Mouse (Mus musculus) forebrain, postnatal 0 days (tissue): ENCODE measurements around the gene Adarb2. TPM values are rescaled to one million over a fixed set of nuclear protein-coding genes. Genes with fewer than 3 reads are reported as not detected.
A peak's percentile ranks its signal among the peaks of the same experiment; 100 is the strongest.

Source experiments
- ATAC-seq: fragments of 200-750 bp; cut with Nextera tagmentation; 2 replicates; pipeline ENCODE4 v1.8.0; 2017; ENCODE audit warnings: mild to moderate bottlenecking, moderate library complexity
- DNase-seq: peaks from one replicate; pipeline ENCODE4 v3.0.0-alpha.2; 2015
- H3K27ac ChIP-seq: fragments of 300-500 bp; sonication (generic); 2 replicates; pipeline ENCODE4 v1.5.1; 2014; ENCODE audit warnings: low read depth, mild to moderate bottlenecking, antibody characterized with exemption, low read length, moderate library complexity, mixed read lengths
- H3K27me3 ChIP-seq: fragments of 300-500 bp; sonication (generic); 2 replicates; pipeline ENCODE4 v1.6.1; 2014; ENCODE audit warnings: mild to moderate bottlenecking, low read length, mixed read lengths; ENCODE audit not compliant: insufficient read depth
- H3K36me3 ChIP-seq: fragments of 300-500 bp; sonication (generic); 2 replicates; pipeline ENCODE4 v1.6.1; 2014; ENCODE audit warnings: mild to moderate bottlenecking, moderate library complexity; ENCODE audit not compliant: insufficient read depth
- H3K4me1 ChIP-seq: fragments of 300-500 bp; sonication (generic); 2 replicates; pipeline ENCODE4 v1.6.1; 2014; ENCODE audit warnings: antibody characterized with exemption; ENCODE audit not compliant: insufficient read depth
- H3K4me2 ChIP-seq: fragments of 300-500 bp; sonication (generic); 2 replicates; pipeline ENCODE4 v1.6.1; 2014; ENCODE audit warnings: low read depth, mild to moderate bottlenecking, moderate library complexity
- H3K4me3 ChIP-seq: fragments of 300-500 bp; sonication (generic); 2 replicates; pipeline ENCODE4 v1.5.1; 2014; ENCODE audit warnings: low read depth, low read length, mixed read lengths
- H3K9ac ChIP-seq: fragments of 300-500 bp; sonication (generic); 2 replicates; pipeline ENCODE4 v1.6.1; 2014; ENCODE audit warnings: mild to moderate bottlenecking
- H3K9me3 ChIP-seq: fragments of 300-500 bp; sonication (generic); 2 replicates; pipeline ENCODE4 v1.6.1; 2016; ENCODE audit warnings: low read length
- CTCF ChIP-seq: sonication (generic); IDR thresholded peaks from 2 replicates; pipeline ENCODE4 v1.5.1; 2016; ENCODE audit warnings: antibody characterized with exemption, control low read depth, low read depth
- WGBS: fragments of 180-500 bp; shearing (Covaris S2); extraction: QIAGEN DNeasy Blood & Tissue Kit; methylation state at CpG from one replicate; pipeline ENCODE4 v1.1.7; 2014; 5-methylcytosine and 5-hydroxymethylcytosine counted together
- polyA plus RNA-seq: library from polyadenylated mRNA; unstranded; fragments of >200 nt; fragmentation: Nextera tagmentation; extraction: Ambion mirVana; gene quantifications from 2 replicates; pipeline ENCODE4 v1.2.1, GENCODE M21; 2015
- total RNA-seq: library from RNA; depleted of rRNA; stranded (reverse); fragments of >200 nt; gene quantifications from 2 replicates; pipeline ENCODE4 v1.2.3, GENCODE M21; 2014

Adarb2 gene
- total and polyA plus RNA-seq, 2 experiments from 2014 or later, result 13.1 to 46.9 TPM

DNA sequence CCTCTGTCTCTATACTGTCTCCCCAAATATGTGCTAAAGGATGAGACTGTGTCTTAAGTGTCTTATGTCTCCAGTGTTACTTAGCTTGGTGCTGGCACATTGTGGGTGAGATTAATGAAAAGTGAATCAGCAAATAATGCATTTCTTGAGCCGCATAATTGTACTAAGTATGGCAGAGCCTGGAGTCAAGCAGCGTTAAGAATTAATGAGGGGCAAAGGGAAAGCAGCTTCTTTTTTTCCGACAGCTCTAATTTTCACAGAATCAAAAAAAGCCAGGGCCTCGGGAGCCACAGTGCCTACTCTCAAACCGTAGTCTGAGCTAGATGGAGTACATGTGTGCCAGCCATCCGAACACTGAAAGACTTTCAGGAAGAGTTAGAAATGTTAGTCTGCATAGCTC lies 488.8 kb downstream of the Adarb2 start:
- TF ChIP-seq CTCF, result no peak
- no peak overlapping the region for H3K9ac ChIP-seq
- H3K4me2 ChIP-seq, result no peak overlapping the region
- H3K4me3 ChIP-seq, result no peak overlapping the region
- 28% methylated on average over 6 of the region's 6 CpGs for WGBS
- H3K36me3 ChIP-seq, result no peaks in the 10 kb centered on the region
- ATAC-seq, result no peak
- no peak overlapping the region for H3K27ac ChIP-seq
- H3K9me3 ChIP-seq, result no peaks in the 10 kb centered on the region
- no peaks in the 10 kb centered on the region for H3K27me3 ChIP-seq
- DNase-seq, result no peak
- H3K4me1 ChIP-seq, result no peaks in the 10 kb centered on the region

- no peak for TF ChIP-seq CTCF
- Histone ChIP-seq H3K27me3 (no peaks in the 10 kb centered on the region), H3K9me3 (no peaks in the 10 kb centered on the region), H3K4me1 (no peaks in the 10 kb centered on the region), H3K27ac (no peak overlapping the region), H3K4me3 (no peak overlapping the region), H3K4me2 (no peak overlapping the region), H3K9ac (no peak overlapping the region), H3K36me3 (no peaks in the 10 kb centered on the region)
- DNase-seq, result no peak
- ATAC-seq, result no peak
- 60% methylated on average over 9 of the region's 9 CpGs for WGBS
Measured at GRCm38 (mm10) chr13:8692787-8693186, 490.1 kb downstream of the Adarb2 start.

DNA sequence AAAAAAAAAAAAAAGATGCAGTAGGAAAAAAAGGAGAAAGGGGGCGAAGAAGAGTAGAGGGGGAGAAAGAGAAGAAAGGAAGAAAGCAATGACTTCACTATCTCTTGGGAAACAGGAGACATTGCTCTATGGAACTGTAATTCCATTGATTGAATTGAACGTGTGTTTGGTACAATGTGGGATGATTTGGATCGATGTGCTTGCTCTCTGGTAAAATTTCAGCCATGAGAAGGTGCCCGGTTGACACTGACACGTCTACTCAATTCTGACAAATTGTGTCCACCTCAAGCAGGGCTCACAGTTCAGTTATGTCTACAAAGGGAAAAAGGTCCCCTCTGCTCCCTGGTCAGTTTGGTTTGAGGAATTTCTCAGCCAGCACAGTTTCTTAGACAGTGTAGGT lies 495.8 kb downstream of the Adarb2 start:
- Histone ChIP-seq H3K36me3 (no peaks in the 10 kb centered on the region), H3K4me1 (no peaks in the 10 kb centered on the region), H3K4me2 (no peak overlapping the region), H3K27ac (no peak overlapping the region), H3K9me3 (no peaks in the 10 kb centered on the region), H3K9ac (no peak overlapping the region), H3K4me3 (no peak overlapping the region), H3K27me3 (no peaks in the 10 kb centered on the region)
- DNase-seq (no peak), ATAC-seq (no peak)
- TF ChIP-seq CTCF, result no peak
- 88% methylated on average over 5 of the region's 5 CpGs for WGBS

DNA sequence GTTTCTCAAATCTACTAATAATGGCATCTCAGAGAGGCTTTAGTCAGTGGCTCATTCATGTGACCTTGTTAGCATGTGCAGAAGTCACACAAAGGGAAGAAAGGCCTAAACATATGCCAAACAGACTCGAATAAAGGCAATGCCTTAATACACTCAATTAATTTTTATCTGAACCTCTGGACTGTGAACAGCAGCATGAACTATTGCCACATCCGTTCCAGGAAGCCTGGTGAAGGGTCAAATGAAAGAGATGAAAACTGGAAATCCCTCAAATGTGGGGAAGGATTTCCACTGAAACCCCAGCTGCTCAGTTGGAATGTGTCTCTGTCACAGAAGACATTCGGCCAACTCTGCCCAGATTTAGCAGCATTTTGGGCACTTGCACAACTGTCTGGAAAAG lies 497.2 kb downstream of the Adarb2 start:
- Histone ChIP-seq H3K36me3 (no peaks in the 10 kb centered on the region), H3K4me2 (no peak overlapping the region), H3K9me3 (no peaks in the 10 kb centered on the region), H3K4me3 (no peak overlapping the region), H3K4me1 (no peaks in the 10 kb centered on the region), H3K9ac (no peak overlapping the region), H3K27me3 (no peaks in the 10 kb centered on the region), H3K27ac (no peak overlapping the region)
- WGBS, result 45% methylated on average over 3 of the region's 3 CpGs
- no peak for DNase-seq
- no peak for ATAC-seq
- TF ChIP-seq CTCF, result no peak

GRCm38 (mm10) chr13:8700981-8701380 lies 498.3 kb downstream of the Adarb2 start:
- Histone ChIP-seq H3K27ac (no peak overlapping the region), H3K27me3 (no peaks in the 10 kb centered on the region), H3K36me3 (no peaks in the 10 kb centered on the region), H3K9me3 (no peaks in the 10 kb centered on the region), H3K4me3 (no peak overlapping the region), H3K4me2 (no peak overlapping the region), H3K9ac (no peak overlapping the region), H3K4me1 (no peaks in the 10 kb centered on the region)
- DNase-seq (no peak), ATAC-seq (no peak)
- TF ChIP-seq CTCF, result no peak
- WGBS, result 56% methylated on average over 4 of the region's 4 CpGs

- Histone ChIP-seq H3K9ac (no peak overlapping the region), H3K36me3 (no peaks in the 10 kb centered on the region), H3K9me3 (no peaks in the 10 kb centered on the region), H3K27ac (no peak overlapping the region), H3K4me2 (no peak overlapping the region), H3K4me1 (no peaks in the 10 kb centered on the region), H3K4me3 (no peak overlapping the region), H3K27me3 (no peaks in the 10 kb centered on the region)
- TF ChIP-seq CTCF, result no peak
- 40% methylated on average over 4 of the region's 4 CpGs for WGBS
- no peak for DNase-seq
- 0 out of 2 replicates have a peak, but pooled peaks have one; percentile 25 for ATAC-seq
Measured at GRCm38 (mm10) chr13:8705296-8705695, 502.6 kb downstream of the Adarb2 start.

DNA sequence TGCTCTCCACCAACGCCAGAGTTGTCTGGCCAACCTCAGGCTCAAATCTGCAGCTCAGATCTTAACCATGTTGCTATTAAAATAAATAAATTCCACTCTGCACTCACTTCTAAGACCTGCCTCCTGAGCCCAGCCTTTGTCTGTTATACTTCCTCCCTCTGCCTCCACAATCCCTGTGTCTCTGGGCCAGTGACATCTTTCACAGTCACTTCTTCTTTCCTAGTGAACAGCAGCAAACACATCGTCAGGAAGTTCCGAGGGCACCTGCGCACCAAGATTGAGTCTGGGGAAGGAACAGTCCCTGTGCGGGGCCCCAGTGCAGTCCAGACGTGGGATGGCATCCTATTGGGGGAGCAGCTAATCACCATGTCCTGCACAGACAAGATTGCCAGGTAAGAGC lies 510.7 kb downstream of the Adarb2 start:
- DNase-seq (no peak), ATAC-seq (no peak)
- Histone ChIP-seq H3K36me3 (no peaks in the 10 kb centered on the region), H3K27ac (no peak overlapping the region), H3K27me3 (no peaks in the 10 kb centered on the region), H3K4me3 (no peak overlapping the region), H3K9ac (no peak overlapping the region), H3K4me1 (no peaks in the 10 kb centered on the region), H3K4me2 (no peak overlapping the region), H3K9me3 (no peaks in the 10 kb centered on the region)
- WGBS, result 89% methylated on average over 6 of the region's 6 CpGs
- TF ChIP-seq CTCF, result no peak
